8 mouse cellular contexts compared by ENCODE assay signal in genomic region chr6:145865289-145865885, GRCm38 (mm10). TPM values are rescaled to one million over a fixed set of nuclear protein-coding genes. Genes with fewer than 3 reads are reported as not detected.
A peak's percentile ranks its signal among the peaks of the same experiment; 100 is the strongest.
DNase-seq lines count a peak whose midpoint lies in the region; ATAC-seq and TF ChIP-seq lines count a peak whose summit lies in the region.

Bhlhe41 (minus strand) TSS chr6:145865558.

- peak within 1 kb of the TSS; percentile 98 for H3K4me2 ChIP-seq in intestine, embryonic 16.5 days (ENCODE audit: low read depth, low read length)
- H3K4me2 ChIP-seq in midbrain, embryonic 12.5 days (replicated peaks): peak within 1 kb of the TSS; percentile 98

- peak within 1 kb of the TSS; percentile 63 for H3K4me3 ChIP-seq in intestine, embryonic 16.5 days (ENCODE audit: low read length)
- H3K4me3 ChIP-seq in limb, embryonic 10.5 days: peak within 1 kb of the TSS; percentile 61
- peak within 1 kb of the TSS; percentile 62 for H3K4me3 ChIP-seq in midbrain, embryonic 12.5 days
- H3K4me3 ChIP-seq in small intestine, adult 2 months (ENCODE audit: low read depth, low read length): peak within 1 kb of the TSS; percentile 64

- no peaks in the 10 kb centered on the region for H3K9me3 ChIP-seq in intestine, embryonic 16.5 days (ENCODE audit: control insufficient read depth, low read length)
- no peaks in the 10 kb centered on the region for H3K9me3 ChIP-seq in limb, embryonic 10.5 days (replicated peaks)
- H3K9me3 ChIP-seq in midbrain, embryonic 12.5 days: no peaks in the 10 kb centered on the region

- no peak for TF ChIP-seq POLR2A in small intestine, adult 2 months (IDR thresholded peaks at IDR 0.05; ENCODE audit: low read depth, low read length)

- peaks cover 43% of the 10 kb centered on the region for H3K27me3 ChIP-seq in intestine, embryonic 16.5 days (replicated peaks; ENCODE audit: control insufficient read depth, insufficient read depth, low read length)
- peaks cover 83% of the 10 kb centered on the region for H3K27me3 ChIP-seq in limb, embryonic 10.5 days (ENCODE audit: low read depth, poor library complexity, severe bottlenecking)
- H3K27me3 ChIP-seq in midbrain, embryonic 12.5 days: peaks cover 83% of the 10 kb centered on the region
- peaks cover 29% of the 10 kb centered on the region for H3K27me3 ChIP-seq in small intestine, adult 2 months (ENCODE audit: control insufficient read depth, insufficient read depth, low read length)

- no peak within 1 kb of the TSS for H3K27ac ChIP-seq in intestine, embryonic 16.5 days (ENCODE audit: low read length)
- peak within 1 kb of the TSS; percentile 81 for H3K27ac ChIP-seq in limb, embryonic 10.5 days
- H3K27ac ChIP-seq in midbrain, embryonic 12.5 days (replicated peaks): no peak within 1 kb of the TSS
- H3K27ac ChIP-seq in small intestine, adult 2 months (ENCODE audit: insufficient read depth, low read depth, low read length): peak within 1 kb of the TSS; percentile 82

- WGBS in intestine, embryonic 16.5 days: 1% methylated on average over 56 of the region's 57 CpGs
- under 1% methylated on average over 51 of the region's 57 CpGs for WGBS in limb, embryonic 10.5 days
- WGBS in midbrain, embryonic 12.5 days: 2% methylated on average over 41 of the region's 57 CpGs
- 1% methylated on average over 56 of the region's 57 CpGs for WGBS in small intestine, adult 2 months

- H3K36me3 ChIP-seq in intestine, embryonic 16.5 days (ENCODE audit: control insufficient read depth, insufficient read depth, low read length): no peaks in the 10 kb centered on the region
- no peaks in the 10 kb centered on the region for H3K36me3 ChIP-seq in limb, embryonic 10.5 days
- no peaks in the 10 kb centered on the region for H3K36me3 ChIP-seq in midbrain, embryonic 12.5 days
- no peaks in the 10 kb centered on the region for H3K36me3 ChIP-seq in small intestine, adult 2 months (ENCODE audit: control insufficient read depth, insufficient read depth, low read length)

- peaks cover 15% of the 10 kb centered on the region; the same call in 1 of the 2 replicates for H3K4me1 ChIP-seq in intestine, embryonic 16.5 days (ENCODE audit: control insufficient read depth, insufficient read depth, low read length)
- H3K4me1 ChIP-seq in limb, embryonic 10.5 days: peaks cover 51% of the 10 kb centered on the region
- H3K4me1 ChIP-seq in midbrain, embryonic 12.5 days: peaks cover 38% of the 10 kb centered on the region
- H3K4me1 ChIP-seq in small intestine, adult 2 months (ENCODE audit: control insufficient read depth, insufficient read depth, insufficient read length, low read length): peaks cover 6% of the 10 kb centered on the region; the same call in 1 of the 2 replicates

- H3K9ac ChIP-seq in intestine, embryonic 16.5 days (ENCODE audit: low read depth, low read length): peak within 1 kb of the TSS; percentile 65
- peak within 1 kb of the TSS; percentile 50 for H3K9ac ChIP-seq in midbrain, embryonic 12.5 days (replicated peaks)

- no peak for TF ChIP-seq CTCF in small intestine, adult 2 months (IDR thresholded peaks at IDR 0.05; ENCODE audit: extremely low read depth, insufficient read length, insufficient replicate concordance, low read depth, low read length)

- ATAC-seq in cerebellum, adult (ENCODE audit: insufficient number of reproducible peaks, low FRiP score, low TSS enrichment): peak; percentile 64
- ATAC-seq in intestine, embryonic 16.5 days: peak; percentile 54
- ATAC-seq in midbrain, embryonic 12.5 days (ENCODE audit: low FRiP score, low read depth): peak; percentile 48

- DNase-seq in cerebellum, adult 9-10 months: no peak
- peak; percentile 84 for DNase-seq in embryo, embryonic 11 days
- DNase-seq in gastrocnemius, postnatal 4 days (ENCODE audit: low spot score in 2 of 2): peak; percentile 58 to 78
- peak; percentile 86 for DNase-seq in limb, embryonic 10.5 days (ENCODE audit: low spot score)

RNA-seq across cellular contexts. Expression of gene Bhlhe41, which starts in this region (rescaled TPM):
- 10 to 100 TPM in 1 of 2 experiments, 1 to 10 TPM in 1; 9.8 to 15.6 TPM for total RNA-seq in gastrocnemius, postnatal 4 days (2021)
- polyA plus RNA-seq in intestine, embryonic 16.5 days (2015; fragmentation: Nextera tagmentation; extraction: Ambion mirVana): 0.77 and 0.83 TPM in 2 replicates
- 0.23 and 0.26 TPM in 2 replicates for polyA plus RNA-seq in limb, embryonic 10.5 days (2016; fragmentation: Nextera tagmentation; extraction: Ambion mirVana)
- 1.9 and 2.2 TPM in 2 replicates for polyA plus RNA-seq in midbrain, embryonic 12.5 days (2016; fragmentation: Nextera tagmentation; extraction: Ambion mirVana)
- 1.9 and 2.7 TPM in 2 replicates for polyA plus RNA-seq in small intestine, adult 2 months (2012; rRNA removed)

Comparison
In these comparisons a context has a peak if more than half of its experiments do, and no peak if none do; other contexts are left out.
1. Peak in ATAC-seq, H3K4me3 ChIP-seq, H3K9ac ChIP-seq and H3K4me2 ChIP-seq in intestine, embryonic 16.5 days; RNA of the gene not detected or under 1 TPM.
2. Peak in DNase-seq, H3K4me3 ChIP-seq and H3K27ac ChIP-seq in limb, embryonic 10.5 days; RNA of the gene not detected or under 1 TPM.